Mouse (Mus musculus): Measurements from ENCODE around the gene OR5BS1P. TPM values are rescaled to one million over a fixed set of nuclear protein-coding genes. Genes with fewer than 3 reads are reported as not detected.
"Not testable (repeated sequence)": the region's sequence is repeated elsewhere in the genome, so short reads cannot be mapped to it uniquely, and the experiment has no call there.

The OR5BS1P gene
- polyA plus RNA-seq, 1 experiment from 2014 or later = not detected

GRCm38 (mm10) chr15:98512232-98512631, 42.5 kb downstream of the OR5BS1P start:
- Histone ChIP-seq H3K27ac (ENCODE audit: low read depth, low read length) (no peak overlapping the region), H3K27me3 (ENCODE audit: control insufficient read depth, insufficient read depth, low read length) (no peaks in the 10 kb centered on the region), H3K36me3 (ENCODE audit: control insufficient read depth, insufficient read depth, low read length) (no peaks in the 10 kb centered on the region), H3K4me2 (ENCODE audit: low read depth, low read length) (no peak overlapping the region), H3K4me1 (ENCODE audit: control insufficient read depth, insufficient read depth, low read length) (no peaks in the 10 kb centered on the region), H3K9me3 (ENCODE audit: control insufficient read depth, low read length) (no peaks in the 10 kb centered on the region), H3K4me3 (ENCODE audit: low read depth, low read length) (no peak overlapping the region), H3K9ac (replicated peaks; ENCODE audit: low read depth, low read length) (no peak overlapping the region)
- no peak for ATAC-seq (ENCODE audit: low read depth)
- WGBS = 66% methylated on average over 8 of the region's 8 CpGs

GRCm38 (mm10) chr15:98512799-98513321, 43.2 kb downstream of the OR5BS1P start:
- H3K9ac ChIP-seq (replicated peaks; ENCODE audit: low read depth, low read length) = no peak overlapping the region
- H3K27ac ChIP-seq (ENCODE audit: low read depth, low read length) = no peak overlapping the region
- H3K36me3 ChIP-seq (ENCODE audit: control insufficient read depth, insufficient read depth, low read length) = no peaks in the 10 kb centered on the region
- no peaks in the 10 kb centered on the region for H3K4me1 ChIP-seq (ENCODE audit: control insufficient read depth, insufficient read depth, low read length)
- H3K27me3 ChIP-seq (ENCODE audit: control insufficient read depth, insufficient read depth, low read length) = no peaks in the 10 kb centered on the region
- no peak for ATAC-seq (ENCODE audit: low read depth)
- H3K4me2 ChIP-seq (ENCODE audit: low read depth, low read length) = no peak overlapping the region
- H3K9me3 ChIP-seq (ENCODE audit: control insufficient read depth, low read length) = no peaks in the 10 kb centered on the region
- H3K4me3 ChIP-seq (ENCODE audit: low read depth, low read length) = no peak overlapping the region
- WGBS = 60% methylated on average over 17 of the region's 17 CpGs

GRCm38 (mm10) chr15:98513676-98514075, 44.0 kb downstream of the OR5BS1P start:
- H3K27me3 ChIP-seq (ENCODE audit: control insufficient read depth, insufficient read depth, low read length); H3K9ac ChIP-seq (replicated peaks; ENCODE audit: low read depth, low read length); H3K4me1 ChIP-seq (ENCODE audit: control insufficient read depth, insufficient read depth, low read length); ATAC-seq (ENCODE audit: low read depth); H3K36me3 ChIP-seq (ENCODE audit: control insufficient read depth, insufficient read depth, low read length); H3K27ac ChIP-seq (ENCODE audit: low read depth, low read length); H3K4me3 ChIP-seq (ENCODE audit: low read depth, low read length); H3K4me2 ChIP-seq (ENCODE audit: low read depth, low read length); H3K9me3 ChIP-seq (ENCODE audit: control insufficient read depth, low read length): not testable (repeated sequence)
- 63% methylated on average over 3 of the region's 3 CpGs for WGBS

- 80% methylated on average over 8 of the region's 8 CpGs for WGBS
Measured at GRCm38 (mm10) chr15:98514146-98514545, 44.5 kb downstream of the OR5BS1P start.

GRCm38 (mm10) chr15:98514845-98515244, 45.1 kb downstream of the OR5BS1P start:
- not testable (repeated sequence) for H3K4me2 ChIP-seq (ENCODE audit: low read depth, low read length); H3K27me3 ChIP-seq (ENCODE audit: control insufficient read depth, insufficient read depth, low read length); ATAC-seq (ENCODE audit: low read depth); H3K9ac ChIP-seq (replicated peaks; ENCODE audit: low read depth, low read length); H3K36me3 ChIP-seq (ENCODE audit: control insufficient read depth, insufficient read depth, low read length); H3K4me3 ChIP-seq (ENCODE audit: low read depth, low read length); H3K9me3 ChIP-seq (ENCODE audit: control insufficient read depth, low read length); H3K4me1 ChIP-seq (ENCODE audit: control insufficient read depth, insufficient read depth, low read length); H3K27ac ChIP-seq (ENCODE audit: low read depth, low read length)
- 87% methylated on average over 2 of the region's 2 CpGs for WGBS

More at GRCm38 (mm10) chr15:98514146-98514545, 44.5 kb downstream of the OR5BS1P start:
- Histone ChIP-seq H3K9me3 (ENCODE audit: control insufficient read depth, low read length) (no peaks in the 10 kb centered on the region), H3K27ac (ENCODE audit: low read depth, low read length) (no peak overlapping the region), H3K4me2 (ENCODE audit: low read depth, low read length) (no peak overlapping the region), H3K36me3 (ENCODE audit: control insufficient read depth, insufficient read depth, low read length) (no peaks in the 10 kb centered on the region; the same call in 1 of the 2 replicates), H3K9ac (replicated peaks; ENCODE audit: low read depth, low read length) (no peak overlapping the region), H3K27me3 (ENCODE audit: control insufficient read depth, insufficient read depth, low read length) (no peaks in the 10 kb centered on the region), H3K4me1 (ENCODE audit: control insufficient read depth, insufficient read depth, low read length) (no peaks in the 10 kb centered on the region), H3K4me3 (ENCODE audit: low read depth, low read length) (no peak overlapping the region)
- no peak for ATAC-seq (ENCODE audit: low read depth)

GRCm38 (mm10) chr15:98517380-98518355, 48.0 kb downstream of the OR5BS1P start:
- Histone ChIP-seq H3K27me3 (ENCODE audit: control insufficient read depth, insufficient read depth, low read length) (no peaks in the 10 kb centered on the region), H3K36me3 (ENCODE audit: control insufficient read depth, insufficient read depth, low read length) (peaks cover 15% of the 10 kb centered on the region), H3K4me1 (ENCODE audit: control insufficient read depth, insufficient read depth, low read length) (no peaks in the 10 kb centered on the region), H3K4me3 (ENCODE audit: low read depth, low read length) (no peak overlapping the region), H3K9me3 (ENCODE audit: control insufficient read depth, low read length) (no peaks in the 10 kb centered on the region), H3K27ac (ENCODE audit: low read depth, low read length) (no peak overlapping the region), H3K4me2 (ENCODE audit: low read depth, low read length) (no peak overlapping the region), H3K9ac (replicated peaks; ENCODE audit: low read depth, low read length) (no peak overlapping the region)
- WGBS = 69% methylated on average over 16 of the region's 16 CpGs
- ATAC-seq (ENCODE audit: low read depth) = no peak

- Histone ChIP-seq H3K27ac (ENCODE audit: low read depth, low read length) (no peak overlapping the region), H3K36me3 (ENCODE audit: control insufficient read depth, insufficient read depth, low read length) (peaks cover 40% of the 10 kb centered on the region)
Measured at GRCm38 (mm10) chr15:98521245-98521644, 51.5 kb downstream of the OR5BS1P start.

GRCm38 (mm10) chr15:98526057-98526456, 56.4 kb downstream of the OR5BS1P start:
- ATAC-seq (ENCODE audit: low read depth) = no peak
- 29% methylated on average over 5 of the region's 5 CpGs for WGBS
- H3K27me3 ChIP-seq (ENCODE audit: control insufficient read depth, insufficient read depth, low read length) = no peaks in the 10 kb centered on the region
- H3K9me3 ChIP-seq (ENCODE audit: control insufficient read depth, low read length) = no peaks in the 10 kb centered on the region
- no peak overlapping the region for H3K4me3 ChIP-seq (ENCODE audit: low read depth, low read length)
- H3K4me1 ChIP-seq (ENCODE audit: control insufficient read depth, insufficient read depth, low read length) = no peaks in the 10 kb centered on the region
- H3K36me3 ChIP-seq (ENCODE audit: control insufficient read depth, insufficient read depth, low read length) = peaks cover 66% of the 10 kb centered on the region
- no peak overlapping the region for H3K9ac ChIP-seq (replicated peaks; ENCODE audit: low read depth, low read length)
- no peak overlapping the region for H3K27ac ChIP-seq (ENCODE audit: low read depth, low read length)
- H3K4me2 ChIP-seq (ENCODE audit: low read depth, low read length) = no peak overlapping the region

More at GRCm38 (mm10) chr15:98521245-98521644, 51.5 kb downstream of the OR5BS1P start:
- Histone ChIP-seq H3K9me3 (ENCODE audit: control insufficient read depth, low read length) (no peaks in the 10 kb centered on the region), H3K9ac (replicated peaks; ENCODE audit: low read depth, low read length) (no peak overlapping the region), H3K4me1 (ENCODE audit: control insufficient read depth, insufficient read depth, low read length) (no peaks in the 10 kb centered on the region), H3K4me3 (ENCODE audit: low read depth, low read length) (no peak overlapping the region), H3K27me3 (ENCODE audit: control insufficient read depth, insufficient read depth, low read length) (no peaks in the 10 kb centered on the region), H3K4me2 (ENCODE audit: low read depth, low read length) (no peak overlapping the region)
- 99% methylated on average over 3 of the region's 3 CpGs for WGBS
- no peak for ATAC-seq (ENCODE audit: low read depth)
